ENCODE assay signal across 8 mouse cellular contexts in genomic region chr2:9882371-9882925, GRCm38 (mm10). TPM values are rescaled to one million over a fixed set of nuclear protein-coding genes. Genes with fewer than 3 reads are reported as not detected.
A peak's percentile ranks its signal among the peaks of the same experiment; 100 is the strongest.
DNase-seq lines count a peak whose midpoint lies in the region; ATAC-seq and TF ChIP-seq lines count a peak whose summit lies in the region.

No protein-coding gene starts in this region.

- whole genome bisulfite sequencing in forebrain, embryonic 16.5 days: under 1% methylated on average over 39 of the region's 39 CpGs
- under 1% methylated on average over 39 of the region's 39 CpGs for WGBS in midbrain, postnatal 0 days

- H3K27ac ChIP-seq in forebrain, embryonic 16.5 days (ENCODE audit: low read length): no peak overlapping the region
- peak overlapping the region; percentile 83 for H3K27ac ChIP-seq in midbrain, postnatal 0 days (ENCODE audit: low read depth, low read length)

- peak overlapping the region; percentile 30 for H3K4me2 ChIP-seq in forebrain, embryonic 16.5 days (ENCODE audit: low read length)
- peak overlapping the region; percentile 71 for H3K4me2 ChIP-seq in midbrain, postnatal 0 days (ENCODE audit: low read depth, low read length, poor library complexity, severe bottlenecking)

- peaks cover 61% of the 10 kb centered on the region for H3K27me3 ChIP-seq in forebrain, embryonic 16.5 days (replicated peaks; ENCODE audit: control insufficient read depth, insufficient read depth, low read length)
- H3K27me3 ChIP-seq in midbrain, postnatal 0 days (ENCODE audit: insufficient read depth, low read length): peaks cover 31% of the 10 kb centered on the region

- DNase-seq in cerebellum, postnatal 25 days: peak; percentile 44 to 51
- no peak for DNase-seq in cerebellum, adult 9-10 months
- DNase-seq in ES-CJ7 (ENCODE audit: low read depth, low spot score): peak; percentile 51
- DNase-seq in kidney, postnatal 14 days: peak; percentile 34
- no peak for DNase-seq in midbrain, postnatal 0 days (ENCODE audit: low spot score)
- no peak for DNase-seq in layer of hippocampus, adult 9-11 months
- DNase-seq in left cerebral cortex, postnatal 4 days: no peak

- TF ChIP-seq CTCF in midbrain, postnatal 0 days (IDR thresholded peaks at IDR 0.05): no peak

- H3K36me3 ChIP-seq in forebrain, embryonic 16.5 days (ENCODE audit: control insufficient read depth, insufficient read depth): no peaks in the 10 kb centered on the region
- no peaks in the 10 kb centered on the region for H3K36me3 ChIP-seq in midbrain, postnatal 0 days (ENCODE audit: insufficient read depth, low read length)

- H3K4me1 ChIP-seq in forebrain, embryonic 16.5 days (replicated peaks; ENCODE audit: control insufficient read depth, insufficient read depth, low read length): peaks cover 34% of the 10 kb centered on the region
- no peaks in the 10 kb centered on the region for H3K4me1 ChIP-seq in midbrain, postnatal 0 days (ENCODE audit: insufficient read depth, low read length)

- intact Hi-C loops in left cerebral cortex, postnatal 4 days (cut with DNase I): loop anchor here (5.0 to 10.0 kb wide), 4 partner anchors 130 to 1205 kb away; no protein-coding TSS in a partner anchor

- no peaks in the 10 kb centered on the region for H3K9me3 ChIP-seq in forebrain, embryonic 16.5 days (ENCODE audit: control insufficient read depth, low read length)
- no peaks in the 10 kb centered on the region for H3K9me3 ChIP-seq in midbrain, postnatal 0 days (ENCODE audit: low read length)

- peak overlapping the region; percentile 17 for H3K4me3 ChIP-seq in forebrain, embryonic 16.5 days (replicated peaks; ENCODE audit: low read length)
- H3K4me3 ChIP-seq in midbrain, postnatal 0 days (ENCODE audit: low read depth, low read length): peak overlapping the region; percentile 43

- no peak overlapping the region for H3K9ac ChIP-seq in forebrain, embryonic 16.5 days (replicated peaks; ENCODE audit: low read depth, low read length)
- H3K9ac ChIP-seq in midbrain, postnatal 0 days (replicated peaks; ENCODE audit: low read length, poor library complexity, severe bottlenecking): peak overlapping the region; percentile 61

- no peak for ATAC-seq in forebrain, embryonic 16.5 days
- no peak for ATAC-seq in midbrain, postnatal 0 days (ENCODE audit: low FRiP score)

RNA-seq across cellular contexts. Expression of gene 4930412O13Rik, which starts 1.4 kb away (rescaled TPM):
- polyA plus RNA-seq in forebrain, embryonic 16.5 days (2015; fragmentation: Nextera tagmentation; extraction: Ambion mirVana): not detected in 2 replicates
- 0.11 and 0.66 TPM in 2 replicates for total RNA-seq in midbrain, postnatal 0 days (2014; rRNA removed)
- 2.0 TPM in 2 replicates for polyA plus RNA-seq in midbrain, postnatal 0 days (2015; fragmentation: Nextera tagmentation; extraction: Ambion mirVana)
- total RNA-seq in left cerebral cortex, postnatal 4 days (2021): not detected

RNA-seq across cellular contexts. Expression of gene 9230102O04Rik, which starts 6.9 kb away (rescaled TPM):
- not detected in 2 replicates for polyA plus RNA-seq in forebrain, embryonic 16.5 days (2015; fragmentation: Nextera tagmentation; extraction: Ambion mirVana)
- total RNA-seq in midbrain, postnatal 0 days (2014; rRNA removed): 0.77 TPM in 1 of 2 replicates, not detected in the other
- 2.2 and 3.6 TPM in 2 replicates for polyA plus RNA-seq in midbrain, postnatal 0 days (2015; fragmentation: Nextera tagmentation; extraction: Ambion mirVana)
- total RNA-seq in left cerebral cortex, postnatal 4 days (2021): not detected

RNA-seq across cellular contexts. Expression of gene Gata3, which starts 7.4 kb away (rescaled TPM):
- 0.42 and 2.2 TPM in 2 replicates for polyA plus RNA-seq in forebrain, embryonic 16.5 days (2015; fragmentation: Nextera tagmentation; extraction: Ambion mirVana)
- total RNA-seq in midbrain, postnatal 0 days (2014; rRNA removed): 13.3 and 14.5 TPM in 2 replicates
- 88.9 and 94.6 TPM in 2 replicates for polyA plus RNA-seq in midbrain, postnatal 0 days (2015; fragmentation: Nextera tagmentation; extraction: Ambion mirVana)
- total RNA-seq in left cerebral cortex, postnatal 4 days (2021): 1 to 10 TPM; 1.0 to 1.5 TPM

Comparison
In these comparisons a context has a peak if more than half of its experiments do, and no peak if none do; other contexts are left out.
1. DNase-seq: peak in cerebellum, postnatal 25 days (2 of 2), ES-CJ7 (single experiment) and kidney, postnatal 14 days (single experiment); none in cerebellum, adult 9-10 months (single experiment), midbrain, postnatal 0 days (single experiment), layer of hippocampus, adult 9-11 months (single experiment) and left cerebral cortex, postnatal 4 days (single experiment).